Mouse (Mus musculus) embryonic facial prominence, embryonic 12.5 days (tissue): Measurements from ENCODE around the gene Tns3. TPM values are rescaled to one million over a fixed set of nuclear protein-coding genes. Genes with fewer than 3 reads are reported as not detected.
"Not testable (repeated sequence)": the region's sequence is repeated elsewhere in the genome, so short reads cannot be mapped to it uniquely, and the experiment has no call there.

ENCODE experiments used
- ATAC-seq: fragments of 200-750 bp; cut with Nextera tagmentation; 2 replicates; pipeline ENCODE4 v1.8.0; 2017; ENCODE audit not compliant: insufficient number of reproducible peaks, insufficient read depth, low FRiP score, low TSS enrichment
- H3K27ac ChIP-seq: fragments of 300-500 bp; sonication (generic); 2 replicates; pipeline ENCODE4 v1.5.1; 2016; ENCODE audit warnings: mild to moderate bottlenecking
- H3K27me3 ChIP-seq: fragments of 300-500 bp; sonication (generic); 2 replicates; pipeline ENCODE4 v1.6.1; 2016; ENCODE audit warnings: mild to moderate bottlenecking, moderate library complexity
- H3K36me3 ChIP-seq: fragments of 300-500 bp; sonication (generic); 2 replicates; pipeline ENCODE4 v1.6.1; 2016; ENCODE audit warnings: mild to moderate bottlenecking
- H3K4me1 ChIP-seq: fragments of 300-500 bp; sonication (generic); 2 replicates; pipeline ENCODE4 v1.6.1; 2016
- H3K4me2 ChIP-seq: fragments of 300-500 bp; sonication (generic); replicated peaks from 2 replicates; pipeline ENCODE4 v1.6.1; 2016; ENCODE audit warnings: mild to moderate bottlenecking, moderate library complexity
- H3K4me3 ChIP-seq: fragments of 300-500 bp; sonication (generic); 2 replicates; pipeline ENCODE4 v1.5.1; 2016; ENCODE audit warnings: mild to moderate bottlenecking
- H3K9ac ChIP-seq: fragments of 300-500 bp; sonication (generic); 2 replicates; pipeline ENCODE4 v1.6.1; 2016; ENCODE audit warnings: mild to moderate bottlenecking, moderate library complexity
- H3K9me3 ChIP-seq: fragments of 300-500 bp; sonication (generic); 2 replicates; pipeline ENCODE4 v1.6.1; 2016; ENCODE audit warnings: mild to moderate bottlenecking, moderate library complexity
- WGBS: fragments of 180-500 bp; shearing (Covaris S2); methylation state at CpG from one replicate; pipeline ENCODE4 v1.1.7; 2016; 5-methylcytosine and 5-hydroxymethylcytosine counted together
- polyA plus RNA-seq: library from polyadenylated mRNA; unstranded; fragments of >200 nt; fragmentation: Nextera tagmentation; extraction: Ambion mirVana; gene quantifications from 2 replicates; pipeline ENCODE4 v1.2.1, GENCODE M21; 2016

Tns3 gene
- polyA plus RNA-seq, 1 experiment from 2014 or later = 33.0 TPM

- H3K9me3 ChIP-seq = no peaks in the 10 kb centered on the region
- no peak for ATAC-seq
- no peak overlapping the region for H3K4me2 ChIP-seq
- WGBS = 24% methylated on average over 4 of the region's 4 CpGs
- H3K36me3 ChIP-seq = peaks cover 50% of the 10 kb centered on the region
- no peak overlapping the region for H3K27ac ChIP-seq
- H3K4me3 ChIP-seq = no peak overlapping the region
- H3K4me1 ChIP-seq = peaks cover 11% of the 10 kb centered on the region
- no peaks in the 10 kb centered on the region for H3K27me3 ChIP-seq
- no peak overlapping the region for H3K9ac ChIP-seq
Observed at GRCm38 (mm10) chr11:8534893-8535292, 129.4 kb downstream of the Tns3 start.

- H3K27ac ChIP-seq, H3K4me2 ChIP-seq, H3K4me1 ChIP-seq, H3K9ac ChIP-seq, H3K9me3 ChIP-seq, ATAC-seq, H3K27me3 ChIP-seq, H3K4me3 ChIP-seq: not testable (repeated sequence)
- H3K36me3 ChIP-seq = peaks cover 61% of the 10 kb centered on the region
- WGBS = 98% methylated on average over 3 of the region's 3 CpGs
Observed at GRCm38 (mm10) chr11:8532771-8533170, 131.6 kb downstream of the Tns3 start.

- Histone ChIP-seq H3K27me3 (no peaks in the 10 kb centered on the region), H3K27ac (no peak overlapping the region), H3K36me3 (peaks cover 58% of the 10 kb centered on the region), H3K4me1 (peaks cover 7% of the 10 kb centered on the region), H3K4me2 (no peak overlapping the region), H3K9ac (no peak overlapping the region), H3K4me3 (no peak overlapping the region), H3K9me3 (no peaks in the 10 kb centered on the region)
- 87% methylated on average over 10 of the region's 10 CpGs for WGBS
- peak; percentile 30; the same call in 1 of the 2 replicates for ATAC-seq
Observed at GRCm38 (mm10) chr11:8532112-8532747, 132.1 kb downstream of the Tns3 start.

- ATAC-seq = no peak
Observed at GRCm38 (mm10) chr11:8530506-8530905, 133.8 kb downstream of the Tns3 start.

GRCm38 (mm10) chr11:8530036-8530435 lies 134.3 kb downstream of the Tns3 start:
- no peak for ATAC-seq
- no peaks in the 10 kb centered on the region for H3K27me3 ChIP-seq
- peaks cover 57% of the 10 kb centered on the region for H3K36me3 ChIP-seq
- whole genome bisulfite sequencing = 93% methylated on average over 4 of the region's 4 CpGs
- no peak overlapping the region for H3K9ac ChIP-seq
- H3K9me3 ChIP-seq = no peaks in the 10 kb centered on the region
- peaks cover 7% of the 10 kb centered on the region for H3K4me1 ChIP-seq
- no peak overlapping the region for H3K4me3 ChIP-seq
- H3K4me2 ChIP-seq = no peak overlapping the region
- no peak overlapping the region for H3K27ac ChIP-seq

More at GRCm38 (mm10) chr11:8530506-8530905, 133.8 kb downstream of the Tns3 start:
- Histone ChIP-seq H3K36me3 (peaks cover 56% of the 10 kb centered on the region), H3K27me3 (no peaks in the 10 kb centered on the region), H3K9ac (no peak overlapping the region), H3K4me3 (no peak overlapping the region), H3K27ac (no peak overlapping the region), H3K4me2 (no peak overlapping the region), H3K9me3 (no peaks in the 10 kb centered on the region), H3K4me1 (peaks cover 7% of the 10 kb centered on the region)
- WGBS = 58% methylated on average over 4 of the region's 4 CpGs

- Histone ChIP-seq H3K4me2 (no peak overlapping the region), H3K4me3 (no peak overlapping the region), H3K27me3 (no peaks in the 10 kb centered on the region), H3K27ac (no peak overlapping the region), H3K9ac (no peak overlapping the region), H3K9me3 (no peaks in the 10 kb centered on the region), H3K4me1 (peaks cover 3% of the 10 kb centered on the region; the same call in 1 of the 2 replicates), H3K36me3 (peaks cover 59% of the 10 kb centered on the region)
- no peak for ATAC-seq
- 65% methylated on average over 9 of the region's 9 CpGs for WGBS
Observed at GRCm38 (mm10) chr11:8525463-8526145, 138.7 kb downstream of the Tns3 start.

- Histone ChIP-seq H3K9me3 (no peaks in the 10 kb centered on the region), H3K27ac (0 out of 2 replicates have a peak overlapping the region, but pooled peaks have one; percentile 13), H3K4me1 (peaks cover 3% of the 10 kb centered on the region; the same call in 1 of the 2 replicates), H3K36me3 (peaks cover 62% of the 10 kb centered on the region), H3K9ac (no peak overlapping the region), H3K27me3 (no peaks in the 10 kb centered on the region), H3K4me3 (no peak overlapping the region), H3K4me2 (no peak overlapping the region)
- ATAC-seq = no peak
- WGBS = 41% methylated on average over 10 of the region's 10 CpGs
Observed at GRCm38 (mm10) chr11:8523344-8524126, 140.8 kb downstream of the Tns3 start.

- Histone ChIP-seq H3K4me2 (no peak overlapping the region), H3K36me3 (peaks cover 68% of the 10 kb centered on the region), H3K4me3 (no peak overlapping the region), H3K27me3 (no peaks in the 10 kb centered on the region), H3K27ac (no peak overlapping the region), H3K9ac (no peak overlapping the region), H3K4me1 (no peaks in the 10 kb centered on the region), H3K9me3 (no peaks in the 10 kb centered on the region)
- 77% methylated on average over 7 of the region's 7 CpGs for WGBS
- 0 out of 2 replicates have a peak, but pooled peaks have one; percentile 25 for ATAC-seq
Observed at GRCm38 (mm10) chr11:8513359-8514253, 150.7 kb downstream of the Tns3 start.

- Histone ChIP-seq H3K27ac (no peak overlapping the region), H3K4me1 (no peaks in the 10 kb centered on the region), H3K27me3 (no peaks in the 10 kb centered on the region), H3K4me3 (no peak overlapping the region), H3K4me2 (no peak overlapping the region), H3K36me3 (peaks cover 66% of the 10 kb centered on the region), H3K9me3 (no peaks in the 10 kb centered on the region), H3K9ac (no peak overlapping the region)
- WGBS = 93% methylated on average over 2 of the region's 2 CpGs
- no peak for ATAC-seq
Observed at GRCm38 (mm10) chr11:8510294-8510693, 154.0 kb downstream of the Tns3 start.

- no peak overlapping the region for H3K9ac ChIP-seq
- H3K27ac ChIP-seq = no peak overlapping the region
- H3K4me2 ChIP-seq = no peak overlapping the region
- WGBS = 89% methylated on average over 7 of the region's 7 CpGs
- no peaks in the 10 kb centered on the region for H3K27me3 ChIP-seq
- H3K36me3 ChIP-seq = peaks cover 73% of the 10 kb centered on the region
- H3K4me1 ChIP-seq = no peaks in the 10 kb centered on the region
- no peak for ATAC-seq
- no peaks in the 10 kb centered on the region for H3K9me3 ChIP-seq
- H3K4me3 ChIP-seq = no peak overlapping the region
Observed at GRCm38 (mm10) chr11:8509614-8510013, 154.7 kb downstream of the Tns3 start.

- Histone ChIP-seq H3K9ac (no peak overlapping the region), H3K36me3 (peaks cover 41% of the 10 kb centered on the region), H3K27me3 (no peaks in the 10 kb centered on the region), H3K9me3 (no peaks in the 10 kb centered on the region), H3K27ac (no peak overlapping the region; the same call in 1 of the 2 replicates), H3K4me2 (no peak overlapping the region), H3K4me1 (peaks cover 7% of the 10 kb centered on the region), H3K4me3 (no peak overlapping the region)
- ATAC-seq = no peak
- 28% methylated on average over 11 of the region's 11 CpGs for WGBS
Observed at GRCm38 (mm10) chr11:8503735-8504134, 160.6 kb downstream of the Tns3 start.
